Mouse (Mus musculus): ENCODE measurements around the gene Hrh3. TPM values are rescaled to one million over a fixed set of nuclear protein-coding genes. Genes with fewer than 3 reads are reported as not detected.

Gene Hrh3
- polyA plus RNA-seq, 1 experiment from 2014 or later, result 2.8 TPM

DNA sequence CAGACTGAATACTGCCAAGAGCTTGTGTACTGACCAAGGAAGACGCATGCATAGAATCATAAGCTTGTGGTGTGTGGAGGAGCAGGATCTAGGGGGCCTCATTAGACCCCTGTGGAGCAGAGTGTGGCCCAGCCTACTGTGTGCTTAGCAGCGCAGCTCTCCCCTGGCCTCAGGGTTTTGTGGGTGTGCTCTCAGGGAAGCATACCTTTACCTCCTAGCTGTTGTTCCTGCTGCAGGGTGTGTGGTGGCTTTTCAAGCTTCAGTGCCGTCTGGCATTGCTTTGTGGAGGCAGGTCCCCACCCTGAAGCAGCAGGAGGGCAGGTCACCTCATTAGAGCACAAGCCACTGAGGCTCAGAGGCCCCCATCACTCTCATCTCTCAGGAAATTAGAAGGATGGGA is 26.7 kb downstream of the Hrh3 start:
- no peaks in the 10 kb centered on the region for H3K9me3 ChIP-seq (replicated peaks)
- no peak overlapping the region for H3K27ac ChIP-seq
- peaks cover 43% of the 10 kb centered on the region for H3K36me3 ChIP-seq (ENCODE audit: poor library complexity, severe bottlenecking)
- no peak overlapping the region for H3K9ac ChIP-seq
- H3K27me3 ChIP-seq, result no peaks in the 10 kb centered on the region
- H3K4me2 ChIP-seq, result no peak overlapping the region
- no peak overlapping the region for H3K4me3 ChIP-seq
- no peaks in the 10 kb centered on the region for H3K4me1 ChIP-seq
- WGBS, result 59% methylated on average over 3 of the region's 3 CpGs
- ATAC-seq, result no peak

DNA sequence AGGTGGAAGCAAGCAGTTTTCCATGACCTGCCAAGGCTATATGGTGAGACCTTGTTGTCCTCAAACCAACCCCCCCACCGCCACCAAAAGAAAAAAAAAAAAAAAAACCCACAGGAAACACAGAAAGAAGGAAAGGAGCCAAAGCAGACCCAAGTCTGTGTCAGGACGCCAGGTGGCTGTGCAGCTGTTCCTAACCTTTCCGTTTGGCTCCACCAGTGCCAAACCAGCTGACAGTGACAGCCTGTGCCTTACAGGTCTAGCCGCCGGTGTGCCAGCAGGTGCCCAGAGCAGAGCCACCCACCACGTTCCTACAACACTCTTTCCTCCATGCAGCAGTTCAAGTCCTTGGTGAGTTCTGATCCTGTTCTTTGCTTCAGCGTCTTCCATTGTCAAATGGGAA is 31.4 kb downstream of the Hrh3 start:
- Histone ChIP-seq H3K9me3 (replicated peaks) (no peaks in the 10 kb centered on the region), H3K4me3 (no peak overlapping the region), H3K4me1 (peaks cover 15% of the 10 kb centered on the region), H3K27ac (no peak overlapping the region), H3K9ac (no peak overlapping the region), H3K36me3 (ENCODE audit: poor library complexity, severe bottlenecking) (peaks cover 20% of the 10 kb centered on the region), H3K4me2 (no peak overlapping the region), H3K27me3 (no peaks in the 10 kb centered on the region)
- WGBS, result 91% methylated on average over 7 of the region's 7 CpGs
- no peak for ATAC-seq

- H3K4me1 ChIP-seq, result peaks cover 15% of the 10 kb centered on the region
- H3K4me2 ChIP-seq, result no peak overlapping the region
- H3K36me3 ChIP-seq (ENCODE audit: poor library complexity, severe bottlenecking), result peaks cover 21% of the 10 kb centered on the region
- H3K9ac ChIP-seq, result no peak overlapping the region
- H3K9me3 ChIP-seq (replicated peaks), result no peaks in the 10 kb centered on the region
- H3K27ac ChIP-seq, result no peak overlapping the region
- no peaks in the 10 kb centered on the region for H3K27me3 ChIP-seq
- no peak for ATAC-seq
- no peak overlapping the region for H3K4me3 ChIP-seq
- WGBS, result 84% methylated on average over 2 of the region's 2 CpGs
Observed at GRCm38 (mm10) chr2:180071671-180072070, 32.6 kb downstream of the Hrh3 start.

- WGBS, result 5% methylated on average over 58 of the region's 58 CpGs
- Histone ChIP-seq H3K27ac (peak within 1 kb of the TSS; percentile 82), H3K27me3 (no peaks in the 10 kb centered on the region), H3K4me2 (peak within 1 kb of the TSS; percentile 93), H3K4me3 (peak within 1 kb of the TSS; percentile 75), H3K9ac (peak within 1 kb of the TSS; percentile 77), H3K9me3 (replicated peaks) (no peaks in the 10 kb centered on the region), H3K36me3 (ENCODE audit: poor library complexity, severe bottlenecking) (peaks cover 23% of the 10 kb centered on the region), H3K4me1 (peaks cover 15% of the 10 kb centered on the region)
- ATAC-seq, result peak; percentile 98
Observed at GRCm38 (mm10) chr2:180070481-180071453, 33.5 kb downstream of the Hrh3 start, which contains the start of gene Mtg2. TSS of gene Mtg2 (plus strand) at chr2:180070588.

- peaks cover 31% of the 10 kb centered on the region for H3K36me3 ChIP-seq (ENCODE audit: poor library complexity, severe bottlenecking)
- peaks cover 15% of the 10 kb centered on the region for H3K4me1 ChIP-seq
- ATAC-seq, result peak; percentile 77
- peak overlapping the region; percentile 82 for H3K27ac ChIP-seq
- H3K4me3 ChIP-seq, result peak overlapping the region; percentile 75
- H3K9me3 ChIP-seq (replicated peaks), result no peaks in the 10 kb centered on the region
- WGBS, result 37% methylated on average over 20 of the region's 20 CpGs
- peak overlapping the region; percentile 77 for H3K9ac ChIP-seq
- H3K27me3 ChIP-seq, result no peaks in the 10 kb centered on the region
- peak overlapping the region; percentile 93 for H3K4me2 ChIP-seq
Observed at GRCm38 (mm10) chr2:180069770-180070480, 34.4 kb downstream of the Hrh3 start.

GRCm38 (mm10) chr2:180063338-180064131 is 40.8 kb downstream of the Hrh3 start:
- H3K4me3 ChIP-seq, result no peak overlapping the region
- H3K9me3 ChIP-seq (replicated peaks), result no peaks in the 10 kb centered on the region
- no peak overlapping the region for H3K27ac ChIP-seq
- peaks cover 86% of the 10 kb centered on the region for H3K36me3 ChIP-seq (ENCODE audit: poor library complexity, severe bottlenecking)
- H3K27me3 ChIP-seq, result no peaks in the 10 kb centered on the region
- WGBS, result 95% methylated on average over 11 of the region's 11 CpGs
- ATAC-seq, result no peak
- H3K9ac ChIP-seq, result no peak overlapping the region
- H3K4me2 ChIP-seq, result no peak overlapping the region
- H3K4me1 ChIP-seq, result no peaks in the 10 kb centered on the region

GRCm38 (mm10) chr2:180053001-180053400 is 51.3 kb downstream of the Hrh3 start:
- H3K9ac ChIP-seq, result no peak overlapping the region
- H3K4me1 ChIP-seq, result no peaks in the 10 kb centered on the region
- no peak overlapping the region for H3K27ac ChIP-seq
- no peak overlapping the region for H3K4me2 ChIP-seq
- H3K4me3 ChIP-seq, result no peak overlapping the region
- H3K27me3 ChIP-seq, result no peaks in the 10 kb centered on the region
- 97% methylated on average over 9 of the region's 9 CpGs for WGBS
- peaks cover 56% of the 10 kb centered on the region for H3K36me3 ChIP-seq (ENCODE audit: poor library complexity, severe bottlenecking)
- no peak for ATAC-seq
- no peaks in the 10 kb centered on the region for H3K9me3 ChIP-seq (replicated peaks)

DNA sequence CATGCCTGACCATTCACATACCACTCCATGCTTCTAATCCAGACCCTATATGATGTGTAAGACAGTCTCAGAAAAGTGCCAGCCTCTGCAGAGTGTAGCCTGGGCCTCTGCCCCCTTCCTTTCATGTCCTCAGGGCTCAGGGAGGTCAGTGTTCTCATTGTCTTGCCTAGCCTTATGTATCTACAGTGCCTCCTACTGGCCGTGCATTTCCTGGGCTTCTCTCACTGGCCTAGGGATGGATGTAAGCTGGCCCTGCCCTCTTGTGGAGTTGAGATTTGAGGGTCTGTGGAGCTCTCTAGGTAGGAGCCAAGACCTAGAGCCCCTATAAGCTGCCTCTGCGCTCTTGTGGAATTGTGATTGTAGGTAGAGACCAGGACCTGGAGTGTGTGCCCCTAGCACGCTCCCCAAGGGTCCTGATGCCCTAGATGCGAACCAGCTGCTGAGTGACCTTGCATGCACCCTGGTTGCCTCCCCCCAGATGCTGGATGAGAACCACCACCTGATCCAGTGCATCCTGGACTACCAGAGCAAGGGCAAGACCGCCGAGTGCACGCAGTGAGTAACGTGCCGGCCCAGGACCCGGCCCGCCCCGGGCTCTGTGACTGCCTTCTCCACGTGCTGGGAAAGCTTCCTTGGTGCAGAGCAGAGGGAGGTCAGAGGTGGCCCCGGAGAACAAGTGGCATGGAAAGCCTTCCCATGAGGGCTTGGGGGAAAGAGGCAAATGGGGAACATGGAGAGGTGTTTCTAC is 52.1 kb downstream of the Hrh3 start:
- peaks cover 50% of the 10 kb centered on the region for H3K36me3 ChIP-seq (ENCODE audit: poor library complexity, severe bottlenecking)
- no peak overlapping the region for H3K4me3 ChIP-seq
- 92% methylated on average over 14 of the region's 14 CpGs for WGBS
- H3K4me1 ChIP-seq, result no peaks in the 10 kb centered on the region
- no peak overlapping the region for H3K4me2 ChIP-seq
- ATAC-seq, result 0 out of 2 replicates have a peak, but pooled peaks have one; percentile 9
- H3K9me3 ChIP-seq (replicated peaks), result no peaks in the 10 kb centered on the region
- no peak overlapping the region for H3K27ac ChIP-seq
- no peaks in the 10 kb centered on the region for H3K27me3 ChIP-seq
- H3K9ac ChIP-seq, result no peak overlapping the region

DNA sequence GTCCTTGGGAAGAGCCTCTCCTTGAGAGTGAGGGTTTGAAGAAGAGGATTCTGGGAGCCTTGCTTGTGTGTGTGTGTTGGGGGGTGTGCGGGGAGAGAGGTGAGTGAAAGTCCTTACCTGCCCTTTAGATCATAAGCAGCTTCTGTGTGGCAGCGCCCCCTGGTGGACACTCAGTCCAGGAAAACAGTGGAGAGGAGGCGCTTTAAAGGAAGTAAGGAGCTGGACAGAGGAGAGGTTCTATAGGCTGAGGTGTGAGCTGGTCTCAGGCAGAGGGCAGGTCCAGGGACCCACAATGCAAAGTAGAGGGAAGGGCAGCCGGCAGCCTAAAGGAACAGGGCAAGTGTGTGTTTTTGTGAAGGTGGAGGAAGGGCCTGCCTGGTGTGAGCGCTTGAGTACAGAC is 53.3 kb downstream of the Hrh3 start:
- no peak overlapping the region for H3K27ac ChIP-seq
- H3K4me3 ChIP-seq, result no peak overlapping the region
- no peaks in the 10 kb centered on the region for H3K4me1 ChIP-seq
- H3K9ac ChIP-seq, result no peak overlapping the region
- ATAC-seq, result peak; percentile 56
- WGBS, result 21% methylated on average over 5 of the region's 5 CpGs
- H3K36me3 ChIP-seq (ENCODE audit: poor library complexity, severe bottlenecking), result peaks cover 49% of the 10 kb centered on the region
- H3K27me3 ChIP-seq, result no peaks in the 10 kb centered on the region
- no peaks in the 10 kb centered on the region for H3K9me3 ChIP-seq (replicated peaks)
- H3K4me2 ChIP-seq, result no peak overlapping the region

Data from forebrain, embryonic 13.5 days (tissue).